Mouse (Mus musculus): Measurements from ENCODE around the gene Dennd2a.
A peak's percentile ranks its signal among the peaks of the same experiment; 100 is the strongest.

Dennd2a gene

DNA sequence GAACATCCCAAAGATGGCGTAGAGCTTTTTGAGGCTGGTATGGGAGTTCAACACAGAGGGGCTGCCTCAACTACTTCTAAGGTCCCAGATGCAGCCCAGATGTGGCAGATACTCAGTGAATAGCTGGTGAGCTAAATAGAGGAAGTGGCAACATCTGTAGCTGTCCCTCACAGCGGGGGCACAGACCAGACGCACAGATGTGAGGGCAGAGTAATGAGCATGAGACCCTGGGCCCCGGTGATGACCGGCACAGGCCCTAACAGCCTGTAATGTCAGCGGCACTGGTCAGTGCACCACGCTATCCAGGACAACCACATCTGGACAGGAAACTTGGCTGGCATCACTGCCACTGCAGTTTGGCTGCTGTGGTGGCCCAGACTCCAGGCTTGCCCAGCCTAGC, 54.2 kb downstream of the Dennd2a start:
- DNase-seq, result no peak

DNA sequence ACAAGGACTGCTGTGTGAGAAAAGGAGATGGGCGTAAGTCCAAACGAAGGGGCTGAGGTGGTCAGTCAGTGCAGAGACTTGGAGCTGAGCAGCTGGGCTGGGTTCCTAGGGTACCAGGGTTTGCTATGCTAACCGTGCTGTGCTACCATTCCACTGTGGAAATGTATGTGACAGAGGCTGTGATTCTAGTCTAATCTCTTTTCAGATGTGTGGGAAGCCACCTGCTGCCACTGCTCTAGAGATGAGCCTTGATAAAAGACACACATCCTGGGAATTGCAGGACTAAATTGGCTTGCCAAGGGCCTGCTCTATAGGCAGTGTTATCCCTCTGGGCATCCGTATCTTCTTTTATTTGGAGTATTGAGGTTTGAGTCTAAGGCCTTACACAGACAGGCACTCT, 60.5 kb downstream of the Dennd2a start:
- no peak for DNase-seq

DNA sequence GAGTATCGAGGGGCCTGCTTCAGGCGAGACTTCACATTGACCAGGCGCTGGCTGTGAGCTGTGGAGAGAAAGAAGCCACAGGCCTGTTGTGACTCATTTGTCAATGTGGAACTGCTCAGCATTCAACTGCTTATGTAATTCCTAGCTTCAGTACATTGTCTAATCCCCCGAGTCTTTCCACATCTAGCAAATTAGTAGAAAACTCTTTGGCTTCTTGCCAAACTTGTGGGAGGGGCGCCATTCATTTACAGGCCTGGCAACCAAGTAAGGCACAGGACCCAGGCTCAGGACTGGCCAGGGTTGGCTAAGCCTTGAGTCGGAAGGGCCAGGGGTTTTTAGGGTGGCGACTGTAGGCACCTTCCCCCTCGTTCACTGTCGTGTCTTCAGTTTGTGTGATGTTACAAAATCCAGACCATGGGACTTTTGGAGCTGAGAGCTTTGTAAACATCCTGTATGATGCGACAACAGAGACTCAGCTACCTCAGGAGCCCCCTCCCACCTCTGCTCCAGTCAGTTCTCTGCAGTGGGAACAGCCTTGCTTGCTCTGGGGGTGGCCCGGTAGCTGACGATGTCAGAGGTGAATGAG, 64.4 kb downstream of the Dennd2a start:
- peak; percentile 68 for DNase-seq

DNA sequence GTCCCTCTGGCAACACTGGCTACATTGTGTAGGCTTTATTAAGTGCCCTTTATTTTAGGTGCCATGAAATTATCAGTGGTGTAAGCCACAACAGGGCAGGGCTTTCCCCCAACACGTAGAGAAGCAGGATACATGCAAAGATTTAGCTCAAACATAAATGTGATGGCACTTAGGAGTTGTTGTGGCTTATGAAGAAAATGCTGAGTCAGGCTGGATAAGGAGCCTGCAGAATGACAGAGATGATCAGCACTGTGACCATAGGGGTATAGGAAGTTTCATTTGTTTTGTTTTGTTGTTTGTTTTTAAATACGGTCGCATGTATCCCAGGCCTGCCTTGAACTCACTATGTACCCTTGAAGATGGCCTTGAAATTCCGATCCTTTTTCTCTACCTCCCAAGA, 65.5 kb downstream of the Dennd2a start:
- no peak for DNase-seq

DNA sequence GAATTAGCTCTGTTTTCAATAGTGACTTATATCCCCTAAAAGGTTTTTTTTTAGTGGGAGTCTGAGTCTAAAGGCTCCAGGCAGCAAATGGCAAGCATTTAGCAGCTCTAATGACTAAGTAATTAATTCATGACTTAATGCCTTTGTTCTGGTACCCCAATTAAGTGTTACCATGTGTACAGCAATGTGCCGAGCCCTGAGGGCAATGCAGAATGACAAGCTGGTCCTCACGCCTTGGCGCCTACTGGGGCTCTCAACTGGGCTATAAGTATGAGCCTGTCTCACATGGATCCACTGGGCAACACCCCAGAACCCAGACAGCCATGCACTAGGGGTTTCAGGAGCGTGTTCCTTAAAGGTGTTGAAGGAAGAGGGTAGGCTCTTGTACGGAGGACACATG, 66.5 kb downstream of the Dennd2a start:
- peak; percentile 40 for DNase-seq

DNA sequence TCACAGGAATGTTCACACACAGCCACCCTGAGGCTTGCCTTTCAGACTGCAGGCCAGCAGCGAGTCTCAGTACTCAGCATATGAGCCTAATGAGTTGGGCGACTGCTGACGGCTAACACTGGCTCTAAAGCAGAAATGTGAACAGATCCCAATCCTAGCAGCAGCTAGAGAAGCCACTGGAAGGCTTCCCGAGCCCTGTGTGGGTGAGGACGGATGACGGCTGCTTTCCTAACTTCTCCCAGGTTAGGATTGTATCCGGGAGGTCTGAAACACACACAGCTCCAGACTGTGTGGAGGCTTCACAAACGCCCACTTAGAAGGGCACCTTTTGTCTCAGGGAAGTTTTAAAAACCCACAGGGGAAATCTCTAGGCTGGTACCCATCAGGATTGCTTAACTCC, 69.4 kb downstream of the Dennd2a start:
- DNase-seq, result no peak

DNA sequence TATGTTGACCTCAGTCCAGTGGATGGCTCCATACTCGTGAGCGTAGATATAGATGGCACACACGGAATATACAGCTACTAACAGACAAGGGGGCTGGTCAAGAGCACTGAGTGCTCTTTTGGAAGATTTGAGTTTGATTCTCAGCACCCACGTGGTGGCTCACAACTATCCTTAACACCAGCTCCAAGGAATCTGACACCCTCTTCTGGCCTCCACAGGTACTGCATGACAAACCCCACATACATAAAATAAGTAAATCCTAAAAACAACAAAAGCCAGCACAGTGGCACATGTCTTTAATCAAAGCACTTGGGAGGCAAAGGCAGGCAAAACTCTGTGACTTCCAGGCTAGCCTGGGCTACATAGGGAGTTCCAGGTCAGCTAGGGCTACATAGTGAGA, 74.0 kb downstream of the Dennd2a start:
- DNase-seq, result no peak

DNA sequence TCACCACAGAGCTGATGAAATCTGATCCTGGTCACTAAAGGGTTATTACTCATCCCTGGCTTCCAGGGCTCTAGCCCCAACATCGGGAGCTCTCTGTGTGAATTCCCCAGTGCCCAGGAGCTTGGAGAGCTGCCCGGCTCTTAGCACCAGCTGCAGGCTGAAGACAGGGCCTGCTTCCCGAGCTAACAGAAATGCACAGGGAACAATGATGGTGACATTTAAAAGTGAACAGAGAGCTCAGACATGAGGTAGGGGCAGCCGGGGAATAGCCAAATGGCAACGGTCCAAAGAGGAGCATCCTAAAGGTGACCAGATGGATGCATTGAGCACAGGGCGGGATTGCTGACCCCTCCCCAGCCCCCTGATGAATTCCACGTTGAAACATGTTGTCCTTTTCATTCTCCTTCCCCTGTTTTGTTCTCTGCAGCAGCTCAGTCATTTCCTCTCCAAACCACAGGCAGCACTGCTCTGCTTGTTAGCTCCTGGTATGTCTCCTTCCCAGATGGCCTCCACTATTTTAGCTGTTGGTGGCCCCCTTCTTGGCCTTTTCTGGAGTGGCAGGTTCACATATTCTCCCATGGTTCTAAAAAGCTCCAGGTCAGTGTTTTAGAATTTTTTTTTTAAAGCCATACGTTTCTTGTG, 79.0 kb downstream of the Dennd2a start:
- DNase-seq, result no peak

DNA sequence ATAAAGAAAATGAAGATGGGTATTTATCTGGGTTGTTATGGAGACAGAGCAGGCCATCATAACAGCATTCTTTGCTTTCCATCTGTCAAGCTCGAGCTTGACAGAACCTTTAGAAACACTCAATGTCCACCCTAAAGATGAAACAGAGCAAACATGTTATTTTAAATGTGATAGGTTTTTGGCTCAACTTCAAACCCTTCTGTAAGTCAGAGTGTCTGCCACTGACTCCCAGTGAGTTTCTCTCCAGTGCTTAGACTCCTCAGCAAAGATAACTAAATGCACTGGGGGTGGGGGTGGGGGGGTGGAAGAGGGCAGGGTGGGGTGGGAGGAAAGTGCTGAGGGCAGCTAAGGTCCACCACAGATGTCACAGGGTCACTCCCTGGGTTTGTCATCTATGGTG, 81.0 kb downstream of the Dennd2a start:
- DNase-seq, result no peak

DNA sequence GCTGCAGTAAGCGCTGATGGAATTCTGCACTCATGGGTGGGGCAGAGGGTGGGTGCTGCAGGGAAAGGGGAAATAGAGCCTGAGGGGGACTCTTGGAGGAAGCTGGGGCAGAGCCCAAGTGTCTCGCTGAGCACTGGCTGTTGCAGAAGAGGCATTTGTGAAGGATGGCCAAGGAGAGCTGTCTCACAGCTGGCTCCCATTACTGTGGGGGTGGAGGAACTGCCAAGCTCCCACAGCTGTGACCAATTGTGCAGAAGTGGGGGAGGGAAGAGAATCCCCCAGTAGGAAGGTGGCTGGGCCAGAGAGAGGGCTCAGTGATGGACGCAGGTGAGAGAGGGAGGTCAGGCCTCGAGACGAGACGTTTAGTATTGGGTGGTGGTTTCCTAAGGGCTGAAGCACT, 83.2 kb downstream of the Dennd2a start:
- DNase-seq, result no peak

DNA sequence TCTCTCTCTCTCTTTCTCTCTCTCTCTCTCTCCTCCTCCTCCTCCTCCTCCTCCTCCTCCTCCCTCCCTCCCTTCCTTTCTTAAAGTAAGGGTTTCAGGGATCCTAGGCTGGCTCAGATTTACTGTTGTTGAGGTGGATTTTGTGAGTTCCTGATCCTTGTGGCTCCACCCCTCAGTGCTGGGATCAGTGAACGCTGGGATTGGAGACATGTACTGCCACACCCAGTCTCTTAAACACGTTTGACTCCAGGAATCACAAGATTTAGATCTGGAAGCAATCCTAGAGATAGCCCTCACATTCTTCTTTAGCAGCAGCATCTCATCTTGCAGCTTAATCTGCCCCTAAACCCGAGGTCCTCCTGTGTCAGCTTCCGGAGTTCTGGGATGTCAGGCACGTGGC, 84.8 kb downstream of the Dennd2a start:
- DNase-seq, result no peak

DNA sequence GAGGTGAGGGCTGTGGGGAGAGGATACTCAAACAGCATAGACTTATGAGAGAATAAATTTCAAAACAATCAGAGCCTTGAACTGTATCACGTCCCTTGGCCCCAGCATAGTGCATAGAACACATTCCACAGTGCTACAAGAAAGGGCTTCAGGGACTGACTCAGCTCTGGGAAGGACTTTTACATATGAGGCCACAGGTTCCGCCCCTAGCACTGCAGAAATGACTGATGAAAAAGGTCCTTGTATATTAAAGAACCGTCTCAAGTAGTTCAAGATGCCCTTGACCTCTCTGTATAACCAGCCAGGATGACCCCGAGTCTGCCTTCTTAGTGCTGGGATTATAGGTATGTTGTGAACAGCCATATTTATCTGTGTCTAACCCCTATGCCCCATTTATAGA, 85.4 kb downstream of the Dennd2a start:
- DNase-seq, result no peak

DNA sequence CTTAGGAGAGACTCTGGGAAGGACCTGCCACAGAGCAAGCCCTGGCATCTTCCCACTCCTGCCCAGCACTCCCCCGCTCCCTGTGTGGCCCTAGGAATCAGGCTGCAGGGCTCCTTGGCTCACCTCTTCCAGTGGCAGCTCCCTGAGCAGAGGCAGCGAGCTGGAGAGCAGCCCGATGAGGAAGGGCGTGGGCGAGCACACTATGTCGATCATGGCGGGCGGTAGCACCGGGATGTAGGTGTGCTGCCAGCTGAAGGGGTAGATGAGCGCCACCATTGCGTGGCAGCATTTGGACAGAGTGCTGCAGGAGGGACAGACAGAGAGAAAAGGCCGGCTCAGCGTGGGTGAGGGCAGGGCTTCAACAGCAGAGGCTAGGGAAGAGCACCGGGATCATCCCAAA, 87.6 kb downstream of the Dennd2a start:
- no peak for DNase-seq

DNA sequence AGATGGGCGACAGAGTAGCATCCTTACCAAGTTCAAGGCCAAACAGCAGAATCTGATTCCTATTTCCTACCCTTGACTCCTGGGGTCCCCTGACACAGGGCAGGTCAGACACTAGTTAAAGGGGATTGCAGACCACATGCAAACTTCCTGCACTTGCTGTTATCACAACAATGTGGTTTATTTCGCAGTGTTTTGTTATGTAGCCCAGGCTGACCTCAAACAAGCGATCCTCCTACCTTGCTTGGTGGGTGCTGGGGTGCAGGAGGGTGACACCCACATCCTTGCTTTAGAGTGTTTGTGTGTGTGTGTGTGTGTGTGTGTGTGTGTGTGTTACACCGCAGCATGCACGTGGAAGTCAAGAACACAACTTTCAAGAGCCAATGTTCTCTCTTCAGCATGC, 88.2 kb downstream of the Dennd2a start:
- DNase-seq, result no peak

DNA sequence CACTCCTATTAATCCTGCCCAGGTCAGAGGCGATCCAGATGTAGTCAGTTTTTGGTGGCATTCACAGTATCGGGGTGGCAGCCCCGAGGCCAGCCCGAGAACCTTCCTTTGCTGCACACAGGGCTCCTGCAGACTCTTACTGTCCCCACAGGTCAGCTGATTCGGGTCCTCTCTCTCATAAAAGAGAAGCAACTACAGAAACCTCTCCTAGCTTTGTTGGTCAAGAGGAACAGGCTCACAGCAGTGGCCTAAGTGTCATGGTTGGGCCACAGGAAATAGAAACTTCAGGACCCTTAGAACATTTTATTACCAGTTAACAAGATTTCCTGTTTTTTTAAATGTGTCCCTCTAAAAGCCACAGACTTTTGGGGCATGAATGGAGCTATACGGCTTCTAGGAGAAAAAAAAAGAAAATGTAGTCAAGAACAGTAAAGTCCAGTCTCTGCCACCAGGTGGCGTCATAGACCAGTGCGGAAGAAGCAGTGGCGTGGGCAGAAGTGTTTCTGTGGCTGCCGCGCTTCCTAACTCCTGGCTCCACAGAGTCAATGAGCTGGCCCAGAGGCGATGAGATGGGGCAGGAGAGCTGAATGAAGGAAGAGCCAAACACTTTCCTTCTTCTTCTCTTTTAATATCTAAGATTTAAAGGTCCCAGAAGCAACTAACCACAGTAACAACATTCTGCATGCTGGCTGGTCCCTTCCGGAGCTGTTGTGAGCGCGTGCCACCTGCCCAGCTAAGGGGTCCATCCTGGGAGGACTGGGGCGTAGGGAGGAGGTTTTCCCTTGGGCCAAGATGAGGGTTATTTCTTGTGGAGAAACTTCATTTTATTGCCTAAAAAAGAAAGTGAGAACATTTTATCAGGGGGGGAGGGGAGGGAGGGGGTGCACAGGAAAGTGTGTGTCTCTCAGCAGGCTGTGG, 94.8 kb downstream of the Dennd2a start:
- peak; percentile 87 for DNase-seq

DNA sequence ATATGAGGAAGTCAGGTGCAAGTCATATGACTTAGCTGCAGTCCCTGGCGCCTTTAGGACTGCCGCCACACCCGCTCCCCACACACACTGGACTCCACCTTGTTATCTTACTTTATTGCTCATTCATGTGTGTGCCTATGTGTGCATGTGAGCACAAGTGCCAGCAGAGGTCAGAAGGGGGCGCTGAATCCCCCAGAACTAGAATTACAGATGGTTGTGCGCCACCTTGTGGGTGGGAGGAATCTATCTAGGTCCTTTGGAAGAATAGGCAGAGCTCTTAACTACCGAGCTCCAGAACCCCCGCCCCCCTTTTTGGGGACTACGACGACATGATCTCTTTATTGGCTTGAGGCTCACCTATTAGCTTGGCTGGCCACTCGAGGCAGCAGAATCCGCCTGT, 97.6 kb downstream of the Dennd2a start:
- peak; percentile 44 for DNase-seq

DNA sequence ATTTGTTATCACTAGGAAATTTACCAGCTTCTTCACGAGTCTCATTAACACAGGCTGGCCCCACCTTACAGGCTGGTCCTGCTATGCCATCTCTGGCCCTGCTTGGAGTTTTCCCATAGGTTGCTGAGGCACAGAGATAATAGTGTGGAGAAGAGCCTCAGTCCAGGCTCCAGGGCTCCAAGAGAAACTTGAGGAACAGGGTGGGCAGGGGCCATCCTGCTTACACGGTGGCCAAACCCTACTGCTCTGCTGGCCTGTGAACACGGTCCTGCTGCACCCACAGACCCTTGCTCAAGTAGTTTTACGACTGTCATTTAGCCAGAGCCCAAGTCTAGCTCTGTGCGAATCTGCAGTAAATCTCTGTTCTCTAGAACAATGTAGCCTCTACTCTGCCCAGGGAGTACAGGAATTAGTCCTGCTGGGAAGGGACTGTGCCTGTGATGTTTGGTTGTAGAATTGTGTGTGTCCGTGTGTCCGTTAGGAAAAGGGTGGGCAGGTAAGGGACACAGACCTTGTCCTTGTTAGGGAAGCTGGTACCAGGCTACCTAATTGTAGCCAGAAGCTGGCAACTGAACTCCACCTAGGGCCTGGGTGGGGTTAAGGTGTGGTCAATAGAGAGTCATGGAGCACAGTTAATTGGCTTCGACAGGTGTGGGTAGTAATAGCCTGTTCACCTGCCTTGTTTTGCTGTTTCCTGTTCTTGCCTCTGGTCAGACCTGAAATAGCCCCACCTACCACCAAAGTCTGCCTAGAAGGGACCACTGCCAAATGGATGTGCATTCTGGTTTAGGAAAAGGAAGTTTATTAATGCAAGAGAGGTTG, 102.1 kb downstream of the Dennd2a start:
- no peak for DNase-seq

DNA sequence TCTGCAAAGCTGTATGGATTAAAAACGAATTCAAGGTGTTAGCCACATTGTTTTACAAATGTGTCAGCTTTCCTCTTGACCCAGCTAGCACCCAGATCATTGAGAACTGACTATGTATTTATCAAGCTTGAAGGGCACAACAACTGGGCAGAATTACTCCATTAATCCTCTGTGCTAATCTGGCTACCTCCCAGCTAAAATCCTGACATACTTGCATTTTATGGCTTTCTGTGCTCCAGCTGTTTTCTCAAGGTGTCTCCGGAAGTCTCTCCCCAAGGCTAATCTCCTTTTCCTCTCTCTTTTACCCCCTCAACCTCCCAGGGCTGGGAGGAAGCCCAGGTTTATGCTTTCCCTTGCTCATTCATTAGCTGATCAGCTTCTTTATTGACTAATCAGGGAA, 103.1 kb downstream of the Dennd2a start:
- no peak for DNase-seq

DNA sequence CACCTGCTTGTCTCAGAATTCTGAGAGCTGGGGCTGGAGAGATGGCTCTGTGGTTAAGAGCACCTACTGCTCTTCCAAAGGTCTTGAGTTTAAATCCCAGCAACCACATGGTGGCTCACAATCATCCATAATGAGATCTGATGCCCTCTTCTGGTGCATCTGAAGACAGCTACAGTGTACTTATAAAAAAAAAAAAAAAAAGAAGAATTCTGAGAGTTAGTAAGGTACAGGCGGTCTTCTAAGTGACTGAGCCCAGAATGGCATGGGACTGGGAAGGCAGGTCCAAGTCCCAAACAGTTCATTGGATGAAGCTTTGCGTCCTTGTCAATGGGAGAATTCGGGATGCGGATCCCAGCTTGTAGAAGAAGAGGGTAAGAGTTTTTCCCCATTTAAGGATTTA, 104.1 kb downstream of the Dennd2a start:
- DNase-seq, result no peak

DNA sequence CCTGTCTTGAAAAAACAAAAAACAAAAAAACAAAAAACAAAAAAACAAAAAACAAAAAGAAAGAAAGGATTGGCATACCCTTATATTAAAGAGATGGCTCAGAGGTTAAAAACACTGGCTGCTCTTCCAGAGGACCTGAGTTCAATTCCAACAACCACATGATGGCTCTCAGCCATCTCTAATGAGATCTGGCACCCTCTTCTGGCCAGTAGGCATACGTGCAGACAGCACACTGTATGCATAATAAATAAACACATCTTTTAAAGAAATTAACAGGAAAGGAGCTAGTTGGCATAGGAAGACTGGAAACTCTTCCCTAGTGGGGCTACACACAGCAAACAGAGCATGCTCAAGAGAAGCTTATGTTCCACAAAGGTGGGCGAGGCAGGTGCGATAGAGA, 106.6 kb downstream of the Dennd2a start:
- no peak for DNase-seq

DNA sequence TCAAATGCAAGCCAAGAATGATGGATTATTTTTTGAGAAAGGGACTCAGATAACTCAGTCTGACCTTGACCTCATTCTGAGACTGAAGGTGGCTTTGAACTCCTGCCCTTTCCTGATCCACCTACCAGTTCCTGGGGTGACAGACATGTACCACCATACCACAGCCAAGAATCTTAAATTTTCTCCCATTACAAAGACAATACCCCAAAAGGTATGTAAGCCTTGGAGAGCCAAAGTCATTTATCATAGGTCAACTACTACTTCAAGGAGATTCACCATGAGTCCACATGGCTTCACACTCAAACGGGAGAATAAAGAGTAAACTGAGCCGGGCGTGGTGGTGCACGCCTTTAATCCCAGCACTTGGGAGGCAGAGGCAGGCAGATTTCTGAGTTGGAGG, 107.1 kb downstream of the Dennd2a start:
- no peak for DNase-seq

DNA sequence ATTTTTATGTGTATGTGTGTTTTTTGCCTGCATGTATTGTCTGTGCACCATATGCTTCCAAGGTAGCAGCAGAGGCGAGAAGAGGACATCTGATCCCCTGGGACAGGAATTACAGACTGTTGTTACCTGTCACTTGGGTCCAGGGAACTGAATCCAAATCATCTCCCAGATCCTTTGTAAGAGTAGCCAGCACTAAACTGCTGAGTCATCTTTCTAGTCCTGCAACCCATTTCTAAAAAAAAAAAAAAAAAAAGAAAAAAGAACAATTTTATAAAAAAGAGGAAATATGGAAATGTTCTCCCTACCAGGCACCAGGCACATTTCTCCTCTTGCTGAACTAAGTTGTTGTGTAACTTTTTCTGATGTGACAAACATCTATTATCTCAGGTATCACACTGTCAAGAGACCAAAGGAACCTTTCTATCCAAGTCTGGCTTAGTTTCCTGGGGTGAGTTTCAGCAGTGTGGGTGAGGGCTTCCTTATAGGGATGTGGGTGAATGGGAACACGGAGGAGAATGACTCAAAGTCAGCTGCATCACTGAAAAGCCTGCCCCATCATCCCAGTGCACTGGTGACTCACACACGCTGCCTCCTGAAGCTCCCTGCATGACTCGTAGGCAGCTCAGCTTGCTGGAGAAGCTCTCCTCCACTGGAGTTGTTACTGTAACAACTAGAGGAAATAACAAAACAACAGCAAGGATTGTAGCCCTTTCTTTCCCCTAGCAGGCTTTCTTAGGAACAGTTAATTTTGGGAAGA, 110.1 kb downstream of the Dennd2a start:
- no peak for DNase-seq
